Comparison of ENCODE assay signal across 13 mouse cellular contexts in the genomic region with DNA sequence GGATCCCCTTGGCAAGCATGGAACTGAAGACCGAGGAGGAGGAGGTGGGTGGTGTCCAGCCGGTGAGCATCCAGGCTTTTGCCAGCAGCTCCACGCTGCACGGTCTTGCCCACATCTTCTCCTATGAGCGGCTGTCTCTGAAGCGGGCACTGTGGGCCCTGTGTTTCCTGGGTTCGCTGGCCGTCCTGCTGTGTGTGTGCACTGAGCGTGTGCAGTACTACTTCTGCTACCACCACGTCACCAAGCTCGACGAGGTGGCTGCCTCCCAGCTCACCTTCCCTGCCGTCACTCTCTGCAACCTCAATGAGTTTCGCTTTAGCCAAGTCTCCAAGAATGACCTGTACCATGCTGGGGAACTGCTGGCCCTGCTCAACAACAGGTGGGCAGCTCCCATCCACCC. TPM values are rescaled to one million over a fixed set of nuclear protein-coding genes. Genes with fewer than 3 reads are reported as not detected.
DNase-seq lines count a peak whose midpoint lies in the region; ATAC-seq and TF ChIP-seq lines count a peak whose summit lies in the region.
"Had no signal": no experiment of that assay in that cellular context is flagged by ENCODE, and none has a peak within 500 bp of the region (broad histone marks: within the 10 kb centered on the region; RNA-seq: fewer than 3 reads in every experiment).

No protein-coding gene starts in this region.

- no peak overlapping the region for H3K27ac ChIP-seq in layer of hippocampus, adult 2 months
- no peak overlapping the region for H3K27ac ChIP-seq in cortical plate, adult 2 months (ENCODE audit: insufficient read depth, low read length)
- no peak overlapping the region for H3K27ac ChIP-seq in hindbrain, embryonic 11.5 days (ENCODE audit: low read depth, low read length)
- H3K27ac ChIP-seq in midbrain, embryonic 14.5 days (replicated peaks; ENCODE audit: low read depth, low read length): 0 out of 2 replicates have a peak overlapping the region, but pooled peaks have one; percentile 49
- no peak overlapping the region for H3K27ac ChIP-seq in heart, embryonic 12.5 days (ENCODE audit: poor library complexity, severe bottlenecking)
- H3K27ac ChIP-seq: limb, embryonic 12.5 days had no signal

- no peak overlapping the region for H3K9ac ChIP-seq in hindbrain, embryonic 11.5 days (ENCODE audit: low read depth, low read length)
- H3K9ac ChIP-seq in midbrain, embryonic 14.5 days (replicated peaks; ENCODE audit: low read length): peak overlapping the region; percentile 92; the same call in 1 of the 2 replicates
- no peak overlapping the region for H3K9ac ChIP-seq in heart, embryonic 12.5 days
- H3K9ac ChIP-seq: limb, embryonic 12.5 days; liver, postnatal 0 days had no signal

- peaks cover 13% of the 10 kb centered on the region for H3K27me3 ChIP-seq in hindbrain, embryonic 11.5 days (ENCODE audit: control insufficient read depth, insufficient read depth, low read length)
- H3K27me3 ChIP-seq in midbrain, embryonic 14.5 days (ENCODE audit: control insufficient read depth, insufficient read depth, low read length): no peaks in the 10 kb centered on the region
- peaks cover 83% of the 10 kb centered on the region for H3K27me3 ChIP-seq in heart, embryonic 12.5 days (replicated peaks)

- H3K4me3 ChIP-seq in layer of hippocampus, adult 2 months: peak overlapping the region; percentile 36; the same call in 1 of the 2 replicates
- H3K4me3 ChIP-seq in cortical plate, adult 2 months (ENCODE audit: insufficient read depth, low read length): peak overlapping the region; percentile 49; the same call in 1 of the 2 replicates
- H3K4me3 ChIP-seq in hindbrain, embryonic 11.5 days (ENCODE audit: low read depth, low read length): 0 out of 2 replicates have a peak overlapping the region, but pooled peaks have one; percentile 58
- peak overlapping the region; percentile 83 for H3K4me3 ChIP-seq in midbrain, embryonic 14.5 days (replicated peaks; ENCODE audit: low read depth, low read length)
- H3K4me3 ChIP-seq in heart, embryonic 12.5 days: no peak overlapping the region

- no peaks in the 10 kb centered on the region for H3K9me3 ChIP-seq in hindbrain, embryonic 11.5 days (ENCODE audit: control insufficient read depth, low read length)
- no peaks in the 10 kb centered on the region for H3K9me3 ChIP-seq in midbrain, embryonic 14.5 days (ENCODE audit: control insufficient read depth, low read length)
- no peaks in the 10 kb centered on the region for H3K9me3 ChIP-seq in heart, embryonic 12.5 days (replicated peaks)
- H3K9me3 ChIP-seq: limb, embryonic 12.5 days had no signal

- no peak for ATAC-seq in hindbrain, embryonic 11.5 days (ENCODE audit: low FRiP score)
- ATAC-seq in midbrain, embryonic 14.5 days (ENCODE audit: low FRiP score, low TSS enrichment): no peak
- no peak for ATAC-seq in heart, embryonic 12.5 days (ENCODE audit: insufficient number of reproducible peaks, low FRiP score)
- ATAC-seq: liver, postnatal 0 days; Patski had no signal

- no peak for TF ChIP-seq CTCF in layer of hippocampus, adult 2 months (conservative IDR thresholded peaks at IDR 0.05)
- TF ChIP-seq CTCF in cortical plate, adult 2 months (IDR thresholded peaks at IDR 0.05; ENCODE audit: extremely low read depth, insufficient read depth, low read length): no peak

- 76% methylated on average over 14 of the region's 14 CpGs for WGBS in hindbrain, embryonic 11.5 days
- 74% methylated on average over 14 of the region's 14 CpGs for WGBS in midbrain, embryonic 14.5 days
- WGBS in heart, embryonic 12.5 days: 65% methylated on average over 14 of the region's 14 CpGs

- DNase-seq in layer of hippocampus, adult 2 months (ENCODE audit: low spot score in 2 of 2): no peak
- no peak for DNase-seq in layer of hippocampus, adult 18-20 months (ENCODE audit: low spot score in 2 of 2)
- no peak for DNase-seq in hindbrain, embryonic 11.5 days (ENCODE audit: low spot score)
- DNase-seq in midbrain, embryonic 14.5 days: no peak
- DNase-seq in retina, embryonic 14.5 days (ENCODE audit: low spot score): no peak
- no peak for DNase-seq in layer of hippocampus, postnatal 25 days (ENCODE audit: extremely low spot score in 1 of 2, low spot score in 1 of 2)
- DNase-seq: heart, postnatal 14 days; kidney, adult 9 months; liver, postnatal 0 days had no signal

- no peaks in the 10 kb centered on the region for H3K36me3 ChIP-seq in hindbrain, embryonic 11.5 days (ENCODE audit: control insufficient read depth, insufficient read depth, low read length)
- H3K36me3 ChIP-seq in midbrain, embryonic 14.5 days (ENCODE audit: control insufficient read depth, insufficient read depth, low read length): peaks cover 18% of the 10 kb centered on the region; the same call in 1 of the 2 replicates
- H3K36me3 ChIP-seq in heart, embryonic 12.5 days: no peaks in the 10 kb centered on the region
- H3K36me3 ChIP-seq: limb, embryonic 12.5 days had no signal

- H3K4me2 ChIP-seq in hindbrain, embryonic 11.5 days (replicated peaks; ENCODE audit: low read depth, low read length): peak overlapping the region; percentile 93
- H3K4me2 ChIP-seq in midbrain, embryonic 14.5 days (ENCODE audit: low read length): peak overlapping the region; percentile 82
- H3K4me2 ChIP-seq in heart, embryonic 12.5 days: no peak overlapping the region

- no peak for TF ChIP-seq POLR2A in cortical plate, adult 2 months (IDR thresholded peaks at IDR 0.05; ENCODE audit: extremely low read depth, insufficient read depth, low read length)

- H3K4me1 ChIP-seq in cortical plate, adult 2 months (ENCODE audit: control insufficient read depth, insufficient read depth, low read length): peaks cover 8% of the 10 kb centered on the region
- H3K4me1 ChIP-seq in hindbrain, embryonic 11.5 days (replicated peaks; ENCODE audit: control insufficient read depth, insufficient read depth, low read length): 0 out of 2 replicates have a peak, but pooled peaks cover 2% of the 10 kb centered on the region
- peaks cover 56% of the 10 kb centered on the region for H3K4me1 ChIP-seq in midbrain, embryonic 14.5 days (ENCODE audit: control insufficient read depth, insufficient read depth, low read length)
- peaks cover 18% of the 10 kb centered on the region for H3K4me1 ChIP-seq in heart, embryonic 12.5 days (replicated peaks)

RNA-seq across cellular contexts. Expression of gene Asic1, which starts 1.6 kb away (rescaled TPM):
- total RNA-seq in layer of hippocampus, adult 2 months (2021): 10 to 100 TPM; 33.9 to 37.3 TPM
- 10 to 100 TPM; 29.6 to 36.9 TPM for total RNA-seq in layer of hippocampus, adult 18-20 months (2021)
- polyA plus RNA-seq in cortical plate, adult 2 months (2012; rRNA removed): 54.1 and 59.0 TPM in 2 replicates
- 14.4 and 21.0 TPM in 2 replicates for polyA plus RNA-seq in hindbrain, embryonic 11.5 days (2014; fragmentation: Nextera tagmentation; extraction: Ambion mirVana)
- polyA plus RNA-seq in midbrain, embryonic 14.5 days (2014; fragmentation: Nextera tagmentation; extraction: Ambion mirVana): 51.9 and 53.5 TPM in 2 replicates
- total RNA-seq in layer of hippocampus, postnatal 25 days (2021): 10 to 100 TPM; 29.6 to 32.0 TPM
- polyA plus RNA-seq in heart, embryonic 12.5 days (2016; fragmentation: Nextera tagmentation; extraction: Ambion mirVana): 2.6 and 3.2 TPM in 2 replicates

RNA-seq across cellular contexts. Expression of gene Racgap1, which starts 20.3 kb away (rescaled TPM):
- total RNA-seq in layer of hippocampus, adult 2 months (2021): 1 to 10 TPM; 5.0 to 5.2 TPM
- total RNA-seq in layer of hippocampus, adult 18-20 months (2021): 1 to 10 TPM; 3.8 to 6.8 TPM
- 10.3 and 13.3 TPM in 2 replicates for polyA plus RNA-seq in cortical plate, adult 2 months (2012; rRNA removed)
- polyA plus RNA-seq in hindbrain, embryonic 11.5 days (2014; fragmentation: Nextera tagmentation; extraction: Ambion mirVana): 161 and 202 TPM in 2 replicates
- polyA plus RNA-seq in midbrain, embryonic 14.5 days (2014; fragmentation: Nextera tagmentation; extraction: Ambion mirVana): 42.2 and 64.0 TPM in 2 replicates
- 1 to 10 TPM; 4.4 to 6.2 TPM for total RNA-seq in layer of hippocampus, postnatal 25 days (2021)
- polyA plus RNA-seq in heart, embryonic 12.5 days (2016; fragmentation: Nextera tagmentation; extraction: Ambion mirVana): 131 and 140 TPM in 2 replicates

RNA-seq across cellular contexts. Expression of gene Smarcd1, which starts 30.1 kb away (rescaled TPM):
- total RNA-seq in layer of hippocampus, adult 2 months (2021): 100 to 1,000 TPM; 118 to 123 TPM
- 100 to 1,000 TPM; 108 to 109 TPM for total RNA-seq in layer of hippocampus, adult 18-20 months (2021)
- polyA plus RNA-seq in cortical plate, adult 2 months (2012; rRNA removed): 150 and 157 TPM in 2 replicates
- polyA plus RNA-seq in hindbrain, embryonic 11.5 days (2014; fragmentation: Nextera tagmentation; extraction: Ambion mirVana): 99.1 and 103 TPM in 2 replicates
- 127 and 136 TPM in 2 replicates for polyA plus RNA-seq in midbrain, embryonic 14.5 days (2014; fragmentation: Nextera tagmentation; extraction: Ambion mirVana)
- 100 to 1,000 TPM; 101 to 117 TPM for total RNA-seq in layer of hippocampus, postnatal 25 days (2021)
- polyA plus RNA-seq in heart, embryonic 12.5 days (2016; fragmentation: Nextera tagmentation; extraction: Ambion mirVana): 25.5 and 29.3 TPM in 2 replicates

RNA-seq across cellular contexts. Expression of gene Gm17349, which starts 33.5 kb away (rescaled TPM):
- total RNA-seq in layer of hippocampus, adult 2 months (2021): 1 to 10 TPM; 3.9 to 7.1 TPM
- 1 to 10 TPM; 5.0 to 8.7 TPM for total RNA-seq in layer of hippocampus, adult 18-20 months (2021)
- polyA plus RNA-seq in cortical plate, adult 2 months (2012; rRNA removed): 1.3 and 1.8 TPM in 2 replicates
- polyA plus RNA-seq in hindbrain, embryonic 11.5 days (2014; fragmentation: Nextera tagmentation; extraction: Ambion mirVana): not detected in 2 replicates
- polyA plus RNA-seq in midbrain, embryonic 14.5 days (2014; fragmentation: Nextera tagmentation; extraction: Ambion mirVana): not detected in 2 replicates
- total RNA-seq in layer of hippocampus, postnatal 25 days (2021): 1 to 10 TPM; 5.3 to 9.0 TPM
- not detected in 2 replicates for polyA plus RNA-seq in heart, embryonic 12.5 days (2016; fragmentation: Nextera tagmentation; extraction: Ambion mirVana)
- polyA plus RNA-seq: limb, embryonic 12.5 days; Patski had no signal

RNA-seq across cellular contexts. Expression of gene Gpd1, which starts 45.5 kb away (rescaled TPM):
- 100 to 1,000 TPM; 142 to 148 TPM for total RNA-seq in layer of hippocampus, adult 2 months (2021)
- total RNA-seq in layer of hippocampus, adult 18-20 months (2021): 100 to 1,000 TPM; 130 to 153 TPM
- polyA plus RNA-seq in cortical plate, adult 2 months (2012; rRNA removed): 55.3 and 60.4 TPM in 2 replicates
- polyA plus RNA-seq in hindbrain, embryonic 11.5 days (2014; fragmentation: Nextera tagmentation; extraction: Ambion mirVana): 0.25 and 0.36 TPM in 2 replicates
- polyA plus RNA-seq in midbrain, embryonic 14.5 days (2014; fragmentation: Nextera tagmentation; extraction: Ambion mirVana): 0.92 and 1.7 TPM in 2 replicates
- 100 to 1,000 TPM; 128 to 145 TPM for total RNA-seq in layer of hippocampus, postnatal 25 days (2021)
- polyA plus RNA-seq in heart, embryonic 12.5 days (2016; fragmentation: Nextera tagmentation; extraction: Ambion mirVana): 0.77 and 1.1 TPM in 2 replicates
